Mouse (Mus musculus) MEL (cell line): ENCODE measurements around the gene Mpp6. TPM values are rescaled to one million over a fixed set of nuclear protein-coding genes. Genes with fewer than 3 reads are reported as not detected.

Experiments used
- DNase-seq: peaks from one replicate; pipeline ENCODE4 v3.0.0; 2011; ENCODE audit warnings: low read depth, low spot score
- H3K27ac ChIP-seq: 2 replicates; pipeline ENCODE4 v1.5.1; 2012; ENCODE audit warnings: low read depth, mild to moderate bottlenecking, control low read depth, low read length, moderate library complexity; ENCODE audit not compliant: control insufficient read depth
- H3K27me3 ChIP-seq, 2 experiments: fragments of 150-350 bp in 1 of 2; sonication (generic) in 1 of 2; 2 replicates each; pipeline ENCODE4 v1.6.1; 2012; ENCODE audit warnings: low read length in 2 of 2, mild to moderate bottlenecking in 2 of 2, improper control_type of control experiment in 1 of 2, moderate library complexity in 1 of 2; ENCODE audit not compliant: insufficient read depth in 2 of 2, control insufficient read depth in 1 of 2
- H3K36me3 ChIP-seq, 2 experiments: 2 replicates each; pipeline ENCODE4 v1.6.1; 2012 to 2014; ENCODE audit warnings: low read length in 2 of 2, improper control_type of control experiment in 1 of 2, inconsistent platforms in 1 of 2, mild to moderate bottlenecking in 1 of 2; ENCODE audit not compliant: insufficient read depth in 2 of 2, control insufficient read depth in 1 of 2
- H3K4me1 ChIP-seq, 2 experiments: fragments of 150-350 bp in 1 of 2; sonication (generic) in 1 of 2; 2 replicates each; pipeline ENCODE4 v1.6.1; 2012; ENCODE audit warnings: low read length in 2 of 2, improper control_type of control experiment in 1 of 2, mild to moderate bottlenecking in 1 of 2; ENCODE audit not compliant: insufficient read depth in 2 of 2, control insufficient read depth in 1 of 2
- H3K4me3 ChIP-seq, 2 experiments: fragments of 150-350 bp in 1 of 2; sonication (generic) in 1 of 2; 2 replicates each; pipeline ENCODE4 v1.5.1; 2012; ENCODE audit warnings: low read depth in 2 of 2, low read length in 2 of 2, mild to moderate bottlenecking in 2 of 2, moderate library complexity in 2 of 2, control low read depth in 1 of 2, improper control_type of control experiment in 1 of 2; ENCODE audit not compliant: control insufficient read depth in 1 of 2, insufficient read depth in 1 of 2
- H3K79me2 ChIP-seq: 2 replicates; pipeline ENCODE4 v1.6.1; 2012; ENCODE audit warnings: mild to moderate bottlenecking, low read length, moderate library complexity; ENCODE audit not compliant: control insufficient read depth, poor library complexity, insufficient read depth
- H3K9ac ChIP-seq: 2 replicates; pipeline ENCODE4 v1.6.1; 2012; ENCODE audit warnings: low read depth, mild to moderate bottlenecking, control low read depth, low read length, moderate library complexity; ENCODE audit not compliant: control insufficient read depth, poor library complexity, severe bottlenecking
- H3K9me3 ChIP-seq: fragments of 150-350 bp; sonication (generic); replicated peaks from 2 replicates; pipeline ENCODE4 v1.6.1; 2012; ENCODE audit warnings: mild to moderate bottlenecking, low read length, improper control_type of control experiment, moderate library complexity; ENCODE audit not compliant: insufficient read depth
- CHD1 ChIP-seq: IDR thresholded peaks from 2 replicates; pipeline ENCODE4 v1.6.1; 2012; ENCODE audit warnings: low read depth, mild to moderate bottlenecking, inconsistent platforms, low read length, improper control_type of control experiment
- CHD2 ChIP-seq: IDR thresholded peaks from 2 replicates; pipeline ENCODE4 v1.6.1; 2011; ENCODE audit warnings: low read length, improper control_type of control experiment
- ELF1 ChIP-seq: IDR thresholded peaks from 2 replicates; pipeline ENCODE4 v1.6.1; 2014; ENCODE audit warnings: low read depth, mild to moderate bottlenecking, inconsistent platforms, low read length, improper control_type of control experiment, moderate library complexity
- EP300 ChIP-seq, 2 experiments: IDR thresholded peaks; 2 replicates each; pipeline ENCODE4 v1.6.1; 2011; ENCODE audit warnings: improper control_type of control experiment in 2 of 2, low read length in 2 of 2, low read depth in 1 of 2, mild to moderate bottlenecking in 1 of 2
- GATA1 ChIP-seq: IDR thresholded peaks from 2 replicates; pipeline ENCODE4 v1.6.1; 2011; ENCODE audit warnings: low read depth, low read length, improper control_type of control experiment
- HCFC1 ChIP-seq: IDR thresholded peaks from 2 replicates; pipeline ENCODE4 v1.6.1; 2012; ENCODE audit warnings: low read depth, mild to moderate bottlenecking, inconsistent platforms, low read length, improper control_type of control experiment, moderate library complexity
- JUND ChIP-seq: IDR thresholded peaks from 2 replicates; pipeline ENCODE4 v1.6.1; 2011; ENCODE audit warnings: low read depth, mild to moderate bottlenecking, improper control_type of control experiment, low read length
- MXI1 ChIP-seq: IDR thresholded peaks from 2 replicates; pipeline ENCODE4 v1.6.1; 2011; ENCODE audit warnings: mild to moderate bottlenecking, low read depth, low read length, improper control_type of control experiment
- MYB ChIP-seq: IDR thresholded peaks from 2 replicates; pipeline ENCODE4 v1.6.1; 2011; ENCODE audit warnings: mild to moderate bottlenecking, low read depth, low read length, improper control_type of control experiment
- NRF1 ChIP-seq: IDR thresholded peaks from 2 replicates; pipeline ENCODE4 v1.6.1; 2014; ENCODE audit warnings: low read depth, mild to moderate bottlenecking, inconsistent platforms, low read length, improper control_type of control experiment, moderate library complexity; ENCODE audit not compliant: poor library complexity, insufficient read depth, severe bottlenecking
- POLR2A ChIP-seq, 2 experiments: IDR thresholded peaks; 2 replicates each; pipeline ENCODE4 v1.6.1; 2011 to 2012; ENCODE audit warnings: low read length in 2 of 2, mild to moderate bottlenecking in 2 of 2, control low read depth in 1 of 2, improper control_type of control experiment in 1 of 2, low read depth in 1 of 2, moderate library complexity in 1 of 2; ENCODE audit not compliant: control insufficient read depth in 1 of 2, insufficient read depth in 1 of 2, poor library complexity in 1 of 2
- POLR2AphosphoS2 ChIP-seq: IDR thresholded peaks from 2 replicates; pipeline ENCODE4 v1.6.1; 2011; ENCODE audit warnings: low read length, improper control_type of control experiment
- RAD21 ChIP-seq: IDR thresholded peaks from 2 replicates; pipeline ENCODE4 v1.6.1; 2011; ENCODE audit warnings: mild to moderate bottlenecking, low read depth, low read length, improper control_type of control experiment
- RCOR1 ChIP-seq: IDR thresholded peaks from 2 replicates; pipeline ENCODE4 v1.6.1; 2012; ENCODE audit warnings: low read depth, mild to moderate bottlenecking, inconsistent platforms, low read length, improper control_type of control experiment
- TBP ChIP-seq: IDR thresholded peaks from 2 replicates; pipeline ENCODE4 v1.8.0; 2011; ENCODE audit warnings: low read depth, low read length, improper control_type of control experiment
- TCF12 ChIP-seq: IDR thresholded peaks from 2 replicates; pipeline ENCODE4 v1.6.1; 2014; ENCODE audit warnings: low read depth, mild to moderate bottlenecking, inconsistent platforms, low read length, improper control_type of control experiment, moderate library complexity
- UBTF ChIP-seq: IDR thresholded peaks from 2 replicates; pipeline ENCODE4 v1.6.1; 2012; ENCODE audit warnings: low read depth, mild to moderate bottlenecking, inconsistent platforms, low read length, improper control_type of control experiment, moderate library complexity, borderline replicate concordance; ENCODE audit not compliant: insufficient read depth
- ZC3H11A ChIP-seq: IDR thresholded peaks from 2 replicates; pipeline ENCODE4 v1.6.1; 2012; ENCODE audit warnings: low read depth, mild to moderate bottlenecking, inconsistent platforms, low read length, improper control_type of control experiment
- ZKSCAN1 ChIP-seq: IDR thresholded peaks from 2 replicates; pipeline ENCODE4 v1.6.1; 2012; ENCODE audit warnings: low read depth, mild to moderate bottlenecking, inconsistent platforms, low read length, improper control_type of control experiment, moderate library complexity
- ZMIZ1 ChIP-seq: IDR thresholded peaks from 2 replicates; pipeline ENCODE4 v1.6.1; 2012; ENCODE audit warnings: low read depth, mild to moderate bottlenecking, inconsistent platforms, low read length, improper control_type of control experiment, moderate library complexity
- ZNF384 ChIP-seq: IDR thresholded peaks from 2 replicates; pipeline ENCODE4 v1.6.1; 2012; ENCODE audit warnings: low read depth, mild to moderate bottlenecking, inconsistent platforms, low read length, improper control_type of control experiment
- polyA plus RNA-seq, 2 experiments: library from polyadenylated mRNA; stranded (reverse) in 1 of 2; unstranded in 1 of 2; fragments of >175 nt in 1 of 2; fragments of >200 nt in 1 of 2; gene quantifications; 2 replicates each; pipeline versions ENCODE4 v1.2.1 to v1.2.4; 2012; ENCODE audit warnings: low replicate concordance in 2 of 2, low read depth in 1 of 2; ENCODE audit not compliant: insufficient read length in 2 of 2, insufficient read depth in 1 of 2, missing spikeins in 1 of 2
- total RNA-seq: library from RNA; depleted of rRNA; stranded (reverse); fragments of 300-350 nt; gene quantifications from 2 replicates; pipeline ENCODE4 v1.2.3, GENCODE M21; 2012

The Mpp6 gene
- total and polyA plus RNA-seq, 3 experiments, result 68.1 to 74.8 TPM; not detected in 1

DNA sequence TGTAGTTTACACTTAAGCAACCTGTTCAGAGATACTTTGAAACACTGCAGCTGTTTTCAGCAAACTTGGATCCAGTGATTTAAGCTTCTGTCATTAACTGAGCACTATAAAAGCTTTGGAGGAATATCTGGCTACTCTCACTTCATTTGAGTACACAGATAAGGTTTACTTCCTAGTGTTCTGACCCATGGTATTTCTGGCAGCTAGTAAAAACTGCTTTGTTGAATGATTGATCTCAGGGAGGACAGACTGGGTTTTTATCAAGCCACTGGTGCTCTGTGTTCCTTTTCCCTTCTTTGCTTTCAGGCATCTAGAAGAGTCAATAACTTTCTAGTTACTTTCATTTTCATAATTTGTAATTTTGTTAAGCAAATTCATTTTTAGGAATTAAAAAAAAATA, 79.3 kb downstream of the Mpp6 start:
- no peaks in the 10 kb centered on the region for H3K4me1 ChIP-seq
- no peak for TF ChIP-seq CHD1
- no peaks in the 10 kb centered on the region for H3K9me3 ChIP-seq
- no peaks in the 10 kb centered on the region for H3K79me2 ChIP-seq
- no peak overlapping the region for H3K9ac ChIP-seq
- H3K4me3 ChIP-seq, result no peak overlapping the region
- peaks cover 2 to 12% of the 10 kb centered on the region in 2 experiments; a peak in 3 of 4 replicates for H3K36me3 ChIP-seq
- no peak for DNase-seq
- H3K27me3 ChIP-seq, result no peaks in the 10 kb centered on the region
- H3K27ac ChIP-seq, result no peak overlapping the region

DNA sequence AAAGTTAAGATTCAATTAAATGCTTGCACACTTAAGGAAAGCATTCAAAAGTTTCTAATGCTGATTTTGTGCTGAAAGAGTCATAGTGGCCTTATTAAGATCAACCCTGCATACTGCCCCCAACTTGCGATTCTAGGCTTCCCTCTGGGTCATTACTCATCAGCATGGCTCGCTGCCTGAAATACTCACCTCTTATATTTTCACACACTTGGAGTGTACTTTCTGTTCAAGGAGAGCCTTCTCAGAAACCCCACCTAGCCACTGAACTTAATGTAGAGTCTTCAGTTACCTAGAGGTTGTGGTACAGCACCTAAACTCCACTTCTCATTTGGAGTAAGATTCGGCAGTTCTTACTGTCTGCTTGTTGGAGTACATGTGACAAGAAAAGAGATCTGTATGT, 81.6 kb downstream of the Mpp6 start:
- Histone ChIP-seq H3K9me3 (no peaks in the 10 kb centered on the region), H3K4me1 (no peaks in the 10 kb centered on the region), H3K27ac (no peak overlapping the region), H3K36me3 (peaks cover 2 to 12% of the 10 kb centered on the region in 2 experiments; a peak in 3 of 4 replicates)
- TF ChIP-seq UBTF (no peak), ELF1 (no peak), HCFC1 (no peak), GATA1 (no peak), RCOR1 (no peak), MXI1 (no peak), ZNF384 (no peak), ZC3H11A (no peak), TBP (no peak), ZKSCAN1 (no peak), ZMIZ1 (no peak), EP300 (IDR thresholded peaks at IDR 0.05; ENCODE audit: low read depth in 1 of 2, low read length in 2 of 2) (no peak), NRF1 (no peak)
- TF ChIP-seq, all 39 proteins: peak for 0
- Histone ChIP-seq H3K4me3 (no peak overlapping the region), H3K79me2 (no peaks in the 10 kb centered on the region), H3K9ac (no peak overlapping the region), H3K27me3 (no peaks in the 10 kb centered on the region)
- no peak for DNase-seq

GRCm38 (mm10) chr6:50192169-50192568, 82.1 kb downstream of the Mpp6 start:
- no peak overlapping the region for H3K27ac ChIP-seq
- H3K4me3 ChIP-seq, result no peak overlapping the region
- no peak for TF ChIP-seq POLR2AphosphoS2
- TF ChIP-seq TCF12, result no peak
- no peak for TF ChIP-seq ZNF384
- TF ChIP-seq MYB, result no peak
- no peak for TF ChIP-seq TBP
- no peak for TF ChIP-seq HCFC1
- TF ChIP-seq ELF1, result no peak
- TF ChIP-seq POLR2A (IDR thresholded peaks at IDR 0.05; ENCODE audit: control insufficient read depth in 1 of 2, insufficient read depth in 1 of 2, low read depth in 1 of 2, low read length in 2 of 2, poor library complexity in 1 of 2), result no peak
- TF ChIP-seq JUND, result no peak
- TF ChIP-seq CHD2, result no peak
- TF ChIP-seq UBTF, result no peak
- no peak for TF ChIP-seq RAD21
- DNase-seq, result no peak
- peaks cover 2 to 12% of the 10 kb centered on the region in 2 experiments; a peak in 3 of 4 replicates for H3K36me3 ChIP-seq
- H3K27me3 ChIP-seq, result no peaks in the 10 kb centered on the region
- no peaks in the 10 kb centered on the region for H3K4me1 ChIP-seq
- H3K9me3 ChIP-seq, result no peaks in the 10 kb centered on the region
- no peak overlapping the region for H3K9ac ChIP-seq
- no peaks in the 10 kb centered on the region for H3K79me2 ChIP-seq
